Mouse (Mus musculus): ENCODE measurements around the gene Hist1h3a. TPM values are rescaled to one million over a fixed set of nuclear protein-coding genes. Genes with fewer than 3 reads are reported as not detected.

The Hist1h3a gene
- polyA plus RNA-seq, 1 experiment from 2014 or later = 8.3 TPM

GRCm38 (mm10) chr13:23766772-23767171 is 4.6 kb upstream of the Hist1h3a start:
- H3K36me3 ChIP-seq = no peaks in the 10 kb centered on the region
- no peak overlapping the region for H3K27ac ChIP-seq
- no peak for ATAC-seq (ENCODE audit: low read depth)

GRCm38 (mm10) chr13:23765172-23765513 is 3.0 kb upstream of the Hist1h3a start:
- Histone ChIP-seq H3K27me3 (no peaks in the 10 kb centered on the region), H3K9me3 (replicated peaks) (no peaks in the 10 kb centered on the region), H3K27ac (peak overlapping the region; percentile 98), H3K36me3 (no peaks in the 10 kb centered on the region), H3K4me2 (peak overlapping the region; percentile 83), H3K9ac (peak overlapping the region; percentile 84), H3K4me1 (replicated peaks) (peaks cover 58% of the 10 kb centered on the region), H3K4me3 (replicated peaks) (peak overlapping the region; percentile 63)
- 14% methylated on average over 1 of the region's 1 CpGs for WGBS (ENCODE audit: insufficient replicate concordance)
- DNase-seq = no peak
- ATAC-seq (ENCODE audit: low read depth) = no peak

More at GRCm38 (mm10) chr13:23766772-23767171, 4.6 kb upstream of the Hist1h3a start:
- H3K4me1 ChIP-seq (replicated peaks) = peaks cover 59% of the 10 kb centered on the region
- no peaks in the 10 kb centered on the region for H3K27me3 ChIP-seq
- DNase-seq = no peak
- no peak overlapping the region for H3K4me3 ChIP-seq (replicated peaks)
- no peaks in the 10 kb centered on the region for H3K9me3 ChIP-seq (replicated peaks)
- no peak overlapping the region for H3K4me2 ChIP-seq
- H3K9ac ChIP-seq = no peak overlapping the region

GRCm38 (mm10) chr13:23764324-23765171 is 2.4 kb upstream of the Hist1h3a start:
- Histone ChIP-seq H3K9ac (peak overlapping the region; percentile 84), H3K27ac (peak overlapping the region; percentile 98), H3K4me2 (peak overlapping the region; percentile 83), H3K36me3 (no peaks in the 10 kb centered on the region), H3K4me3 (replicated peaks) (peak overlapping the region; percentile 63), H3K4me1 (replicated peaks) (peaks cover 62% of the 10 kb centered on the region), H3K27me3 (no peaks in the 10 kb centered on the region), H3K9me3 (replicated peaks) (no peaks in the 10 kb centered on the region)
- DNase-seq = peak; percentile 69
- ATAC-seq (ENCODE audit: low read depth) = peak; percentile 34
- 11% methylated on average over 12 of the region's 12 CpGs for WGBS (ENCODE audit: insufficient replicate concordance)

- H3K36me3 ChIP-seq = no peaks in the 10 kb centered on the region
- peak within 1 kb of the TSS; percentile 84 for H3K9ac ChIP-seq
- peaks cover 66% of the 10 kb centered on the region for H3K4me1 ChIP-seq (replicated peaks)
- no peaks in the 10 kb centered on the region for H3K9me3 ChIP-seq (replicated peaks)
- peak within 1 kb of the TSS; percentile 98 for H3K27ac ChIP-seq
- H3K4me2 ChIP-seq = peak within 1 kb of the TSS; percentile 83
- WGBS (ENCODE audit: insufficient replicate concordance) = 1% methylated on average over 34 of the region's 34 CpGs
- DNase-seq = peak; percentile 92
- H3K27me3 ChIP-seq = no peaks in the 10 kb centered on the region
- H3K4me3 ChIP-seq (replicated peaks) = peak within 1 kb of the TSS; percentile 63
- ATAC-seq (ENCODE audit: low read depth) = peak; percentile 38
These were observed 1.6 kb upstream of the Hist1h3a start, which contains the start of gene Hist1h1a for GRCm38 (mm10) chr13:23763586-23764323. Hist1h1a (plus strand) TSS chr13:23763666.

- WGBS (ENCODE audit: insufficient replicate concordance) = 2% methylated on average over 10 of the region's 10 CpGs
- ATAC-seq (ENCODE audit: low read depth) (no peak), DNase-seq (no peak)
- Histone ChIP-seq H3K27ac (peak overlapping the region; percentile 98), H3K4me3 (replicated peaks) (peak overlapping the region; percentile 63), H3K36me3 (no peaks in the 10 kb centered on the region), H3K4me2 (peak overlapping the region; percentile 83), H3K9ac (peak overlapping the region; percentile 84), H3K27me3 (no peaks in the 10 kb centered on the region), H3K4me1 (replicated peaks) (peaks cover 69% of the 10 kb centered on the region), H3K9me3 (replicated peaks) (no peaks in the 10 kb centered on the region)
These were observed 1.0 kb upstream of the Hist1h3a start for GRCm38 (mm10) chr13:23763242-23763585.

GRCm38 (mm10) chr13:23760972-23761864 is 968 bp downstream of the Hist1h3a start, which contains the start of gene Hist1h4a:
Hist1h4a (minus strand) TSS chr13:23761230.
- Histone ChIP-seq H3K27ac (peak within 1 kb of the TSS; percentile 98), H3K9me3 (replicated peaks) (no peaks in the 10 kb centered on the region), H3K9ac (peak within 1 kb of the TSS; percentile 78), H3K27me3 (no peaks in the 10 kb centered on the region), H3K4me2 (peak within 1 kb of the TSS; percentile 83), H3K4me1 (replicated peaks) (peaks cover 73% of the 10 kb centered on the region), H3K4me3 (replicated peaks) (peak within 1 kb of the TSS; percentile 63), H3K36me3 (no peaks in the 10 kb centered on the region)
- under 1% methylated on average over 67 of the region's 72 CpGs for WGBS (ENCODE audit: insufficient replicate concordance)
- DNase-seq = peak; percentile 99
- peak; percentile 62 for ATAC-seq (ENCODE audit: low read depth)

GRCm38 (mm10) chr13:23760240-23760971 is 1.8 kb downstream of the Hist1h3a start:
- H3K4me3 ChIP-seq (replicated peaks) = peak overlapping the region; percentile 63
- WGBS (ENCODE audit: insufficient replicate concordance) = under 1% methylated on average over 26 of the region's 27 CpGs
- peak overlapping the region; percentile 78 for H3K9ac ChIP-seq
- no peaks in the 10 kb centered on the region for H3K27me3 ChIP-seq
- H3K27ac ChIP-seq = peak overlapping the region; percentile 98
- H3K4me2 ChIP-seq = peak overlapping the region; percentile 83
- H3K4me1 ChIP-seq (replicated peaks) = peaks cover 73% of the 10 kb centered on the region
- ATAC-seq (ENCODE audit: low read depth) = no peak
- no peaks in the 10 kb centered on the region for H3K9me3 ChIP-seq (replicated peaks)
- no peaks in the 10 kb centered on the region for H3K36me3 ChIP-seq
- peak; percentile 47 for DNase-seq

GRCm38 (mm10) chr13:23759916-23760239 is 2.3 kb downstream of the Hist1h3a start:
- DNase-seq (no peak), ATAC-seq (ENCODE audit: low read depth) (no peak)
- Histone ChIP-seq H3K27ac (peak overlapping the region; percentile 98), H3K4me2 (peak overlapping the region; percentile 83), H3K4me1 (replicated peaks) (peaks cover 73% of the 10 kb centered on the region), H3K36me3 (no peaks in the 10 kb centered on the region), H3K4me3 (replicated peaks) (peak overlapping the region; percentile 63), H3K27me3 (no peaks in the 10 kb centered on the region), H3K9ac (peak overlapping the region; percentile 78), H3K9me3 (replicated peaks) (no peaks in the 10 kb centered on the region)
- WGBS (ENCODE audit: insufficient replicate concordance) = 49% methylated on average over 1 of the region's 1 CpGs

- Histone ChIP-seq H3K36me3 (no peaks in the 10 kb centered on the region), H3K9ac (peak overlapping the region; percentile 78), H3K9me3 (replicated peaks) (no peaks in the 10 kb centered on the region), H3K4me2 (peak overlapping the region; percentile 83), H3K4me3 (replicated peaks) (peak overlapping the region; percentile 63), H3K27me3 (no peaks in the 10 kb centered on the region), H3K4me1 (replicated peaks) (peaks cover 67% of the 10 kb centered on the region), H3K27ac (peak overlapping the region; percentile 98)
- DNase-seq = no peak
- 85% methylated on average over 3 of the region's 3 CpGs for WGBS (ENCODE audit: insufficient replicate concordance)
- ATAC-seq (ENCODE audit: low read depth) = no peak
These were observed 2.9 kb downstream of the Hist1h3a start for GRCm38 (mm10) chr13:23759251-23759771.

- 33% methylated on average over 3 of the region's 3 CpGs for WGBS (ENCODE audit: insufficient replicate concordance)
- Histone ChIP-seq H3K4me2 (peak overlapping the region; percentile 55), H3K27me3 (no peaks in the 10 kb centered on the region), H3K4me1 (replicated peaks) (peaks cover 66% of the 10 kb centered on the region), H3K27ac (peak overlapping the region; percentile 98), H3K9ac (peak overlapping the region; percentile 78), H3K4me3 (replicated peaks) (peak overlapping the region; percentile 52), H3K36me3 (no peaks in the 10 kb centered on the region), H3K9me3 (replicated peaks) (no peaks in the 10 kb centered on the region)
- no peak for DNase-seq
- no peak for ATAC-seq (ENCODE audit: low read depth)
These were observed 4.3 kb downstream of the Hist1h3a start for GRCm38 (mm10) chr13:23757921-23758320.
